Mouse (Mus musculus) MEL (cell line): ENCODE measurements around the gene Pimreg.
A peak's percentile ranks its signal among the peaks of the same experiment; 100 is the strongest.

Source experiments
- BHLHE40 ChIP-seq: IDR thresholded peaks from 2 replicates; pipeline ENCODE4 v1.6.1; 2012; ENCODE audit warnings: low read depth, mild to moderate bottlenecking, inconsistent platforms, low read length, improper control_type of control experiment, borderline replicate concordance
- CHD2 ChIP-seq: IDR thresholded peaks from 2 replicates; pipeline ENCODE4 v1.6.1; 2011; ENCODE audit warnings: low read length, improper control_type of control experiment
- CTCF ChIP-seq, 3 experiments: IDR thresholded peaks in 2 of 3; conservative IDR thresholded peaks in 1 of 3; 2 replicates each; pipeline ENCODE4 v1.5.1; 2011 to 2012; ENCODE audit warnings: low read length in 3 of 3, low read depth in 2 of 3, mild to moderate bottlenecking in 2 of 3, improper control_type of control experiment in 1 of 3, inconsistent platforms in 1 of 3, mixed read lengths in 1 of 3, moderate library complexity in 1 of 3; ENCODE audit not compliant: control insufficient read depth in 1 of 3, insufficient read depth in 1 of 3, poor library complexity in 1 of 3, severe bottlenecking in 1 of 3
- EP300 ChIP-seq, 2 experiments: IDR thresholded peaks; 2 replicates each; pipeline ENCODE4 v1.6.1; 2011; ENCODE audit warnings: improper control_type of control experiment in 2 of 2, low read length in 2 of 2, low read depth in 1 of 2, mild to moderate bottlenecking in 1 of 2
- HCFC1 ChIP-seq: IDR thresholded peaks from 2 replicates; pipeline ENCODE4 v1.6.1; 2012; ENCODE audit warnings: low read depth, mild to moderate bottlenecking, inconsistent platforms, low read length, improper control_type of control experiment, moderate library complexity
- MYC ChIP-seq: IDR thresholded peaks from 2 replicates; pipeline ENCODE4 v1.6.1; 2011; ENCODE audit warnings: low read depth, mild to moderate bottlenecking, low read length, improper control_type of control experiment, moderate library complexity
- POLR2A ChIP-seq, 2 experiments: IDR thresholded peaks; 2 replicates each; pipeline ENCODE4 v1.6.1; 2011 to 2012; ENCODE audit warnings: low read length in 2 of 2, mild to moderate bottlenecking in 2 of 2, control low read depth in 1 of 2, improper control_type of control experiment in 1 of 2, low read depth in 1 of 2, moderate library complexity in 1 of 2; ENCODE audit not compliant: control insufficient read depth in 1 of 2, insufficient read depth in 1 of 2, poor library complexity in 1 of 2
- SIN3A ChIP-seq: IDR thresholded peaks from 2 replicates; pipeline ENCODE4 v1.6.1; 2012; ENCODE audit warnings: low read length, improper control_type of control experiment, inconsistent platforms
- UBTF ChIP-seq: IDR thresholded peaks from 2 replicates; pipeline ENCODE4 v1.6.1; 2012; ENCODE audit warnings: low read depth, mild to moderate bottlenecking, inconsistent platforms, low read length, improper control_type of control experiment, moderate library complexity, borderline replicate concordance; ENCODE audit not compliant: insufficient read depth
- ZC3H11A ChIP-seq: IDR thresholded peaks from 2 replicates; pipeline ENCODE4 v1.6.1; 2012; ENCODE audit warnings: low read depth, mild to moderate bottlenecking, inconsistent platforms, low read length, improper control_type of control experiment

- TF ChIP-seq CTCF (IDR thresholded peaks at IDR 0.05 in 2 of 3, conservative IDR thresholded peaks at IDR 0.05 in 1 of 3; ENCODE audit: control insufficient read depth in 1 of 3, insufficient read depth in 1 of 3, low read depth in 2 of 3, low read length in 3 of 3, poor library complexity in 1 of 3, severe bottlenecking in 1 of 3) (peak in 2 of 3 experiments; percentile 9 to 55; a peak in 3 of 6 replicates), BHLHE40 (no peak), POLR2A (IDR thresholded peaks at IDR 0.05; ENCODE audit: control insufficient read depth in 1 of 2, insufficient read depth in 1 of 2, low read depth in 1 of 2, low read length in 2 of 2, poor library complexity in 1 of 2) (no peak), ZC3H11A (no peak), MYC (no peak), CHD2 (no peak), UBTF (no peak), SIN3A (no peak), EP300 (IDR thresholded peaks at IDR 0.05; ENCODE audit: low read depth in 1 of 2, low read length in 2 of 2) (no peak), HCFC1 (no peak)
These were observed 25.1 kb upstream of the Pimreg start for GRCm38 (mm10) chr11:72016518-72017252.
